Mouse (Mus musculus) embryonic fibroblast, embryonic 13.5 days (primary cell): ENCODE results near the gene Frmd3. TPM values are rescaled to one million over a fixed set of nuclear protein-coding genes. Genes with fewer than 3 reads are reported as not detected.

ENCODE experiments used
- H3K27ac ChIP-seq: 2 replicates; pipeline ENCODE4 v1.5.1; 2012; ENCODE audit warnings: low read length, control low read depth, inconsistent platforms; ENCODE audit not compliant: insufficient read depth
- H3K4me1 ChIP-seq: 2 replicates; pipeline ENCODE4 v1.6.1; 2011; ENCODE audit warnings: low read length; ENCODE audit not compliant: control insufficient read depth, insufficient read depth
- H3K4me3 ChIP-seq: 2 replicates; pipeline ENCODE4 v1.5.1; 2011; ENCODE audit warnings: mild to moderate bottlenecking, control low read depth, low read length; ENCODE audit not compliant: insufficient read depth
- CTCF ChIP-seq: IDR thresholded peaks from 2 replicates; pipeline ENCODE4 v1.5.1; 2011; ENCODE audit warnings: mild to moderate bottlenecking, control low read depth, low read length, moderate library complexity, borderline replicate concordance; ENCODE audit not compliant: insufficient read depth
- POLR2A ChIP-seq: IDR thresholded peaks from 2 replicates; pipeline ENCODE4 v1.6.1; 2011; ENCODE audit warnings: low read depth, mild to moderate bottlenecking, control low read depth, low read length, moderate library complexity
- polyA plus RNA-seq: library from polyadenylated mRNA; stranded (reverse); fragments of >200 nt; gene quantifications from 2 replicates; pipeline ENCODE4 v1.2.4, GENCODE M21; 2011; ENCODE audit warnings: low read depth; ENCODE audit not compliant: missing spikeins, insufficient read length

Gene Frmd3
- 0.63 and 1.6 TPM in 2 replicates for polyA plus RNA-seq

- peak within 1 kb of the TSS; percentile 46 for H3K4me3 ChIP-seq
- TF ChIP-seq POLR2A (peak; percentile 15; the same call in 1 of the 2 replicates), CTCF (no peak)
- no peak within 1 kb of the TSS for H3K27ac ChIP-seq
- H3K4me1 ChIP-seq: peaks cover 5% of the 10 kb centered on the region
Measured at GRCm38 (mm10) chr4:74013211-74014047, at the start of gene Frmd3. Gene Frmd3 (plus strand): TSS chr4:74013442.

GRCm38 (mm10) chr4:73980454-73980853 is 32.8 kb upstream of the Frmd3 start:
- no peak overlapping the region for H3K4me3 ChIP-seq
- TF ChIP-seq CTCF: no peak
- TF ChIP-seq POLR2A: no peak
- H3K4me1 ChIP-seq: no peaks in the 10 kb centered on the region
- H3K27ac ChIP-seq: no peak overlapping the region

GRCm38 (mm10) chr4:74012277-74012676 is 965 bp upstream of the Frmd3 start:
- no peak for TF ChIP-seq CTCF
- TF ChIP-seq POLR2A: no peak
- peaks cover 5% of the 10 kb centered on the region for H3K4me1 ChIP-seq
- H3K4me3 ChIP-seq: no peak overlapping the region
- no peak overlapping the region for H3K27ac ChIP-seq

DNA sequence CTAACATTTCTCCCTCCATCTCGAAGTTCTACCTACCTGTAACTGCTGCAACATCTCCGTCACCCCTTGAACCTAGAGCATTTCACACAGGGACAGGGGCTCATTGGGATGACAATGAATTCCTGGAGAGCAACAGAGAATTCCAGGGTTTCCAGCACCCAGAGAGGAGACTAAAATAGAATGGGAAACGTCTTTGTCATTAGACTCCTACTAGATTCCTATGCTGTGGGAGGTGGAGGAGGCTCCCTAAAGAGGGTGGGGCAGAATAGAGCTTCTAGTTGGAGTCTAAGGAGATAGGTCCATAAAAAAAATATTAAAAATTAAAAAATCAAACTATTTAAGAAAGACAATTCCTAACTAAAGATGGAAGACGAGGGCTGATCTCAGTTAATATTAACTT is 542 bp upstream of the Frmd3 start:
- no peak for TF ChIP-seq POLR2A
- TF ChIP-seq CTCF: no peak
- Histone ChIP-seq H3K4me1 (peaks cover 5% of the 10 kb centered on the region), H3K4me3 (no peak overlapping the region), H3K27ac (no peak overlapping the region)

GRCm38 (mm10) chr4:74014048-74014500 is 832 bp downstream of the Frmd3 start:
- Histone ChIP-seq H3K4me1 (peaks cover 5% of the 10 kb centered on the region), H3K27ac (no peak overlapping the region), H3K4me3 (peak overlapping the region; percentile 46)
- TF ChIP-seq POLR2A (no peak), CTCF (no peak)

DNA sequence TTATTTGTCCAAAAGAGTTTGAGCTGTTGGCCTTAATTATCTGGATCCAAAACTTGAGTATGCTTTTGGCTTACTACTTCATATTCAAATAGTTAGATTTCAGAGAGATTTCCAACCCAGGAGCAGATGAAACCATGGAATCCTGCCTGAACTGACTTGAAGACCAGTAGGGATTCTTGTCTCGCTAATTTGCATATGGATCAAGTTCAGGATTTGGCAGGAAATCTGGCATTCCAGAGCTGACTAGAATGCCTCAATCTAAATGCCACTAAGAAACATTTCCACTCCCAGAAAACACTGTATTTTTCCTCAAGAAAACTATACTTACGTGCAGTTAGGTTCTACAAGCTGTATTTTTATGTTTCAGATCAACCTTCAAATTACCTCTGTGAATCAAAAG is 6.8 kb downstream of the Frmd3 start:
- H3K27ac ChIP-seq: peak overlapping the region; percentile 57; the same call in 1 of the 2 replicates
- no peaks in the 10 kb centered on the region for H3K4me1 ChIP-seq
- no peak overlapping the region for H3K4me3 ChIP-seq
- no peak for TF ChIP-seq POLR2A
- TF ChIP-seq CTCF: no peak

DNA sequence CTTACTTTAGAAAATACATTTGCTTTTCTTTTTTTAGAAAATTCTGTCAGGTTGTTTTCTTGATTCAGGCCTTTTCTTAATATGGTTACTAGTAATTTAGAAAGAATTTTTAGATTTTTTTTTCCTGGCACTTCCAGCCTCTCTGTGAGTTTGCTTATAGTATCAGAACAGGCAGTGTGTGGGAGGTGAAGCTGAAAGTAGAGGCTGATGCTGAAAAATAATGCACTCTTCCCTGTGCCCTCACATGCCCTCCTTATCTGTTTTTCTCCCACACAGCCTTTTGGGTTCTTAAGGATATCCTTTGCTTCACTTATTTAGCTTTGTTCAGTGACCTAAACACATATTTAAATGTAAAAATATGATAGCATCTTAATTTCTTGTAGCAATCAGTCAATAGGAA is 30.0 kb downstream of the Frmd3 start:
- TF ChIP-seq POLR2A: no peak
- TF ChIP-seq CTCF: no peak
- Histone ChIP-seq H3K27ac (no peak overlapping the region), H3K4me1 (no peaks in the 10 kb centered on the region), H3K4me3 (no peak overlapping the region)

DNA sequence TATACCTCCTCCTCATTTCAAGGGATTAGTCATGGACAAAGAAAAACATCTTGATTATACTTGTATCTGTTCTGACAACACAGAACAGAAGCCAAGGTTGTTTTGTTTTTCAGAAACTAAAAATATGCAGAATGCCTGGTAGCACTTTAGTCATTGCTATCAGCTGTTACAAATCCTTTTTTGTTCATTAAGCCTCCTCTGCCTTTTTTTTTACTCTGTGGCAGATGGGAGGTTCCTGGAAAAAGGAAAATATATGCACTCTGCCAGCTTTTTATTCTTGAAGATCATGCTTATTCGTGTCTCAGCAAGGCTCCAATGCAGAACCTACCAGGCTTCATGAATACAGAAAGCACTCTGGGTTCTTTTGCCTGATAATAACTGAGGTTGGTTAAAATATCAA is 38.5 kb downstream of the Frmd3 start:
- TF ChIP-seq CTCF: no peak
- TF ChIP-seq POLR2A: no peak
- no peaks in the 10 kb centered on the region for H3K4me1 ChIP-seq
- H3K27ac ChIP-seq: no peak overlapping the region
- H3K4me3 ChIP-seq: no peak overlapping the region

- Histone ChIP-seq H3K4me1 (no peaks in the 10 kb centered on the region), H3K4me3 (no peak overlapping the region), H3K27ac (no peak overlapping the region)
- TF ChIP-seq CTCF: no peak
- no peak for TF ChIP-seq POLR2A
Measured at GRCm38 (mm10) chr4:74076727-74077126, 63.5 kb downstream of the Frmd3 start.

GRCm38 (mm10) chr4:74110816-74111215 is 97.6 kb downstream of the Frmd3 start:
- H3K4me3 ChIP-seq: no peak overlapping the region
- TF ChIP-seq POLR2A (no peak), CTCF (no peak)
- no peak overlapping the region for H3K27ac ChIP-seq
- no peaks in the 10 kb centered on the region for H3K4me1 ChIP-seq
